Mouse (Mus musculus): ENCODE data around the gene Gnai1. TPM values are rescaled to one million over a fixed set of nuclear protein-coding genes. Genes with fewer than 3 reads are reported as not detected.

Gene Gnai1
- polyA plus RNA-seq (2014; fragmentation: Nextera tagmentation; extraction: Ambion mirVana): 28.9 and 30.4 TPM in 2 replicates

DNA sequence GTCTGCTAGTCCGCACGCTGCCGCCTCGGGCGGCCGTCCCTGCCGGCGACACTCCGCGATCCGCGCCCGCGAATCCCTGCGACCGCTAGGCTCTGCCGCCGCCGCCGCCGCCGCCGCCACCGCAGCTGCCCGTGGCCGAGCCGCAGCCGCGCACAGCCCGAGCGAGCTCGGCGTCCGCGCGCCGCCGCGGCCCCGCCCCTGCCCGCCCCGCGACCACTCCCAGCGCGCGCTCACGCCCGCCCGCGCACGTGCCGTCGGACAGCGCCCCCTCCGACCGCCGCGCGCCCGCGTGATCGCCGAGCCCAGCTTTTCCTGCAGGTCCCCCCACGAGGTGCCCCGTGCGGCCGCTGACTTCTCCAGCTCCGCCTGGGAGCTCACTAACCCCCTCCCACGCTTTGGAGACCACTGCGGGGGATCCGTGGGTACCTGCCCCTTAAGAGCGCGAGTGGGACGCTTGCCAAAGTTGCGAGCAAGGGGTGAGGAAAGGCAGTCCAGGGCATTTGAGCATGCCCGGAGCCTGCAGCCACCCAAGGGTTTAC is at the start of gene Gnai1:
Gene Gnai1, minus strand, starts transcription at position 75 of the 539 bp plus-strand sequence.
- Histone ChIP-seq H3K9me3 (ENCODE audit: control insufficient read depth, low read length) (0 out of 2 replicates have a peak, but pooled peaks cover 3% of the 10 kb centered on the region), H3K4me3 (ENCODE audit: low read depth, low read length) (peak within 1 kb of the TSS; percentile 76), H3K9ac (ENCODE audit: low read length) (peak within 1 kb of the TSS; percentile 87), H3K4me1 (replicated peaks; ENCODE audit: control insufficient read depth, insufficient read depth, low read length) (peaks cover 8% of the 10 kb centered on the region; the same call in 1 of the 2 replicates), H3K36me3 (ENCODE audit: control insufficient read depth, insufficient read depth, low read length) (no peaks in the 10 kb centered on the region), H3K27me3 (replicated peaks; ENCODE audit: control insufficient read depth, insufficient read depth, low read length) (no peaks in the 10 kb centered on the region), H3K27ac (ENCODE audit: low read depth) (peak within 1 kb of the TSS; percentile 43), H3K4me2 (ENCODE audit: low read length) (peak within 1 kb of the TSS; percentile 91)
- under 1% methylated on average over 65 of the region's 76 CpGs for WGBS
- DNase-seq (ENCODE audit: low spot score): peak; percentile 92
- peak; percentile 94 for ATAC-seq (replicated peaks; ENCODE audit: low FRiP score, low TSS enrichment, low read depth)

GRCm38 (mm10) chr5:18367864-18368263 is 7.7 kb upstream of the Gnai1 start:
- DNase-seq (ENCODE audit: low spot score) (no peak), ATAC-seq (replicated peaks; ENCODE audit: low FRiP score, low TSS enrichment, low read depth) (no peak)
- Histone ChIP-seq H3K9me3 (ENCODE audit: control insufficient read depth, low read length) (0 out of 2 replicates have a peak, but pooled peaks cover 3% of the 10 kb centered on the region), H3K4me2 (ENCODE audit: low read length) (no peak overlapping the region), H3K4me3 (ENCODE audit: low read depth, low read length) (no peak overlapping the region), H3K27ac (ENCODE audit: low read depth) (no peak overlapping the region), H3K36me3 (ENCODE audit: control insufficient read depth, insufficient read depth, low read length) (no peaks in the 10 kb centered on the region), H3K9ac (ENCODE audit: low read length) (no peak overlapping the region), H3K27me3 (replicated peaks; ENCODE audit: control insufficient read depth, insufficient read depth, low read length) (no peaks in the 10 kb centered on the region), H3K4me1 (replicated peaks; ENCODE audit: control insufficient read depth, insufficient read depth, low read length) (no peaks in the 10 kb centered on the region)
- 4% methylated on average over 2 of the region's 2 CpGs for WGBS

- no peak overlapping the region for H3K4me2 ChIP-seq (ENCODE audit: low read length)
- ATAC-seq (replicated peaks; ENCODE audit: low FRiP score, low TSS enrichment, low read depth) (no peak), DNase-seq (ENCODE audit: low spot score) (no peak)
- no peaks in the 10 kb centered on the region for H3K27me3 ChIP-seq (replicated peaks; ENCODE audit: control insufficient read depth, insufficient read depth, low read length)
- WGBS: 91% methylated on average over 3 of the region's 3 CpGs
- 0 out of 2 replicates have a peak, but pooled peaks cover 3% of the 10 kb centered on the region for H3K9me3 ChIP-seq (ENCODE audit: control insufficient read depth, low read length)
- H3K4me1 ChIP-seq (replicated peaks; ENCODE audit: control insufficient read depth, insufficient read depth, low read length): no peaks in the 10 kb centered on the region
- H3K4me3 ChIP-seq (ENCODE audit: low read depth, low read length): no peak overlapping the region
- no peak overlapping the region for H3K9ac ChIP-seq (ENCODE audit: low read length)
- H3K36me3 ChIP-seq (ENCODE audit: control insufficient read depth, insufficient read depth, low read length): no peaks in the 10 kb centered on the region
- no peak overlapping the region for H3K27ac ChIP-seq (ENCODE audit: low read depth)
Measured at GRCm38 (mm10) chr5:18365460-18365859, 5.3 kb upstream of the Gnai1 start.

- WGBS: 31% methylated on average over 6 of the region's 6 CpGs
- peak overlapping the region; percentile 76; the same call in 1 of the 2 replicates for H3K4me3 ChIP-seq (ENCODE audit: low read depth, low read length)
Measured at GRCm38 (mm10) chr5:18360956-18361355, 801 bp upstream of the Gnai1 start.

GRCm38 (mm10) chr5:18359376-18360280 is 527 bp downstream of the Gnai1 start:
- Histone ChIP-seq H3K4me3 (ENCODE audit: low read depth, low read length) (peak overlapping the region; percentile 76), H3K4me1 (replicated peaks; ENCODE audit: control insufficient read depth, insufficient read depth, low read length) (peaks cover 8% of the 10 kb centered on the region; the same call in 1 of the 2 replicates), H3K27ac (ENCODE audit: low read depth) (peak overlapping the region; percentile 43), H3K9me3 (ENCODE audit: control insufficient read depth, low read length) (0 out of 2 replicates have a peak, but pooled peaks cover 3% of the 10 kb centered on the region), H3K27me3 (replicated peaks; ENCODE audit: control insufficient read depth, insufficient read depth, low read length) (no peaks in the 10 kb centered on the region), H3K36me3 (ENCODE audit: control insufficient read depth, insufficient read depth, low read length) (no peaks in the 10 kb centered on the region), H3K9ac (ENCODE audit: low read length) (peak overlapping the region; percentile 87), H3K4me2 (ENCODE audit: low read length) (peak overlapping the region; percentile 91)
- peak; percentile 81 for DNase-seq (ENCODE audit: low spot score)
- peak; percentile 88 for ATAC-seq (replicated peaks; ENCODE audit: low FRiP score, low TSS enrichment, low read depth)
- WGBS: 1% methylated on average over 76 of the region's 76 CpGs

More at GRCm38 (mm10) chr5:18360956-18361355, 801 bp upstream of the Gnai1 start:
- Histone ChIP-seq H3K9ac (ENCODE audit: low read length) (peak overlapping the region; percentile 87; the same call in 1 of the 2 replicates), H3K36me3 (ENCODE audit: control insufficient read depth, insufficient read depth, low read length) (no peaks in the 10 kb centered on the region), H3K27ac (ENCODE audit: low read depth) (no peak overlapping the region), H3K4me1 (replicated peaks; ENCODE audit: control insufficient read depth, insufficient read depth, low read length) (peaks cover 8% of the 10 kb centered on the region; the same call in 1 of the 2 replicates), H3K4me2 (ENCODE audit: low read length) (peak overlapping the region; percentile 91), H3K27me3 (replicated peaks; ENCODE audit: control insufficient read depth, insufficient read depth, low read length) (no peaks in the 10 kb centered on the region), H3K9me3 (ENCODE audit: control insufficient read depth, low read length) (0 out of 2 replicates have a peak, but pooled peaks cover 3% of the 10 kb centered on the region)
- DNase-seq (ENCODE audit: low spot score) (no peak), ATAC-seq (replicated peaks; ENCODE audit: low FRiP score, low TSS enrichment, low read depth) (no peak)

- Histone ChIP-seq H3K27me3 (replicated peaks; ENCODE audit: control insufficient read depth, insufficient read depth, low read length) (no peaks in the 10 kb centered on the region), H3K27ac (ENCODE audit: low read depth) (no peak overlapping the region), H3K9me3 (ENCODE audit: control insufficient read depth, low read length) (0 out of 2 replicates have a peak, but pooled peaks cover 3% of the 10 kb centered on the region), H3K4me2 (ENCODE audit: low read length) (peak overlapping the region; percentile 91), H3K4me3 (ENCODE audit: low read depth, low read length) (peak overlapping the region; percentile 76), H3K9ac (ENCODE audit: low read length) (no peak overlapping the region; the same call in 1 of the 2 replicates), H3K36me3 (ENCODE audit: control insufficient read depth, insufficient read depth, low read length) (no peaks in the 10 kb centered on the region), H3K4me1 (replicated peaks; ENCODE audit: control insufficient read depth, insufficient read depth, low read length) (peaks cover 8% of the 10 kb centered on the region; the same call in 1 of the 2 replicates)
- WGBS: 33% methylated on average over 6 of the region's 6 CpGs
- no peak for ATAC-seq (replicated peaks; ENCODE audit: low FRiP score, low TSS enrichment, low read depth)
- no peak for DNase-seq (ENCODE audit: low spot score)
Measured at GRCm38 (mm10) chr5:18358778-18359177, 1.4 kb downstream of the Gnai1 start.

GRCm38 (mm10) chr5:18358191-18358590 is 2.0 kb downstream of the Gnai1 start:
- H3K27ac ChIP-seq (ENCODE audit: low read depth): no peak overlapping the region
- H3K27me3 ChIP-seq (replicated peaks; ENCODE audit: control insufficient read depth, insufficient read depth, low read length): no peaks in the 10 kb centered on the region
- H3K36me3 ChIP-seq (ENCODE audit: control insufficient read depth, insufficient read depth, low read length): no peaks in the 10 kb centered on the region
- DNase-seq (ENCODE audit: low spot score) (no peak), ATAC-seq (replicated peaks; ENCODE audit: low FRiP score, low TSS enrichment, low read depth) (no peak)
- peaks cover 8% of the 10 kb centered on the region; the same call in 1 of the 2 replicates for H3K4me1 ChIP-seq (replicated peaks; ENCODE audit: control insufficient read depth, insufficient read depth, low read length)
- 10% methylated on average over 3 of the region's 3 CpGs for WGBS
- peak overlapping the region; percentile 91 for H3K4me2 ChIP-seq (ENCODE audit: low read length)
- H3K4me3 ChIP-seq (ENCODE audit: low read depth, low read length): peak overlapping the region; percentile 76; the same call in 1 of the 2 replicates
- H3K9me3 ChIP-seq (ENCODE audit: control insufficient read depth, low read length): no peaks in the 10 kb centered on the region
- H3K9ac ChIP-seq (ENCODE audit: low read length): no peak overlapping the region

DNA sequence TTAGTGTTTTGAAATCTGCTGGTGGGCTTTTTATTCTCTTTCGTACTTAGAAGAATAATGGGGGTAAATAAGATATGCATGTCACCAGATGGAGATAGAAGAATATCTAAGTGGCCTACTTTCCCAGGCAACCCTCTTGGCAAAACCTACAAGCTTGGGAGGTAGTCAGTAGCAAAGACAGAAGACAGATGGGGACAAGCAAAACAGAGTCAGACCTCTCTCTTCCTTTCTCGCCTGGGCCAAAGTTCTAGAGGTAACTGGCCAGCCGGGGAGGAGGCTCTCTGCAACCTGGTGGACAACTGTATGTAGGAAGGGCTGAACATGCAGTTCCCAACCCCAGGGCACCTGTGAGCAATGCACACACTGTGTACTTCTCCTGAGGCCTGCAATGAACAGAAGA is 12.9 kb downstream of the Gnai1 start:
- Histone ChIP-seq H3K4me2 (ENCODE audit: low read length) (no peak overlapping the region), H3K27ac (ENCODE audit: low read depth) (no peak overlapping the region), H3K9me3 (ENCODE audit: control insufficient read depth, low read length) (0 out of 2 replicates have a peak, but pooled peaks cover 7% of the 10 kb centered on the region), H3K4me3 (ENCODE audit: low read depth, low read length) (no peak overlapping the region), H3K27me3 (replicated peaks; ENCODE audit: control insufficient read depth, insufficient read depth, low read length) (no peaks in the 10 kb centered on the region), H3K36me3 (ENCODE audit: control insufficient read depth, insufficient read depth, low read length) (no peaks in the 10 kb centered on the region), H3K9ac (ENCODE audit: low read length) (no peak overlapping the region), H3K4me1 (replicated peaks; ENCODE audit: control insufficient read depth, insufficient read depth, low read length) (0 out of 2 replicates have a peak, but pooled peaks cover 2% of the 10 kb centered on the region)
- 97% methylated on average over 3 of the region's 3 CpGs for WGBS
- no peak for ATAC-seq (replicated peaks; ENCODE audit: low FRiP score, low TSS enrichment, low read depth)
- DNase-seq (ENCODE audit: low spot score): no peak
